Mouse (Mus musculus): Measurements from ENCODE around the gene Spata45.

- TF ChIP-seq POLR2A (IDR thresholded peaks at IDR 0.05; ENCODE audit: insufficient read length, low read depth) (no peak), MAX (IDR thresholded peaks at IDR 0.05; ENCODE audit: low read depth) (no peak), MYOD1 (IDR thresholded peaks at IDR 0.05; ENCODE audit: control insufficient read depth in 1 of 3, insufficient read length in 2 of 3, low read depth in 2 of 3) (no peak), TCF12 (IDR thresholded peaks at IDR 0.05; ENCODE audit: insufficient read depth, poor library complexity, severe bottlenecking) (no peak), POLR2AphosphoS2 (IDR thresholded peaks at IDR 0.05; ENCODE audit: insufficient read length, low read depth) (no peak), TCF3 (IDR thresholded peaks at IDR 0.05; ENCODE audit: insufficient read length, low read depth) (no peak), E2F4 (IDR thresholded peaks at IDR 0.05; ENCODE audit: insufficient read depth) (no peak)
Measured at GRCm38 (mm10) chr1:191063700-191064099, 27.3 kb downstream of the Spata45 start.
